Mouse (Mus musculus): ENCODE data around the gene Foxf2. TPM values are rescaled to one million over a fixed set of nuclear protein-coding genes. Genes with fewer than 3 reads are reported as not detected.

Gene Foxf2
- total RNA-seq, 4 experiments from 2014 or later: 0.10 to 0.24 TPM; not detected in 2

Small RNA genes within 50 kb of the gene (microRNA-seq; reads per million reads assigned to microRNA genes)
- not detected for gene Gm27516

Other genes with a start within 250 kb of the Foxf2 start
- under 1 TPM in 2 of 4 experiments, not detected in 2; 0.07 to 0.08 TPM for gene Foxq1, start 69.7 kb upstream of the Foxf2 start, total RNA-seq (2022)
- gene A530084C06Rik, start 66.5 kb upstream of the Foxf2 start, total RNA-seq (2022): not detected
- under 1 TPM; 0.39 to 0.83 (median 0.65) TPM for gene Foxc1, start 180.8 kb downstream of the Foxf2 start, total RNA-seq (2022)

Measured in gastrocnemius, adult 8-10 months (tissue).